Mouse (Mus musculus): ENCODE results near the gene Wasf2.
"Not testable (repeated sequence)": the region's sequence is repeated elsewhere in the genome, so short reads cannot be mapped to it uniquely, and the experiment has no call there.

The Wasf2 gene

DNA sequence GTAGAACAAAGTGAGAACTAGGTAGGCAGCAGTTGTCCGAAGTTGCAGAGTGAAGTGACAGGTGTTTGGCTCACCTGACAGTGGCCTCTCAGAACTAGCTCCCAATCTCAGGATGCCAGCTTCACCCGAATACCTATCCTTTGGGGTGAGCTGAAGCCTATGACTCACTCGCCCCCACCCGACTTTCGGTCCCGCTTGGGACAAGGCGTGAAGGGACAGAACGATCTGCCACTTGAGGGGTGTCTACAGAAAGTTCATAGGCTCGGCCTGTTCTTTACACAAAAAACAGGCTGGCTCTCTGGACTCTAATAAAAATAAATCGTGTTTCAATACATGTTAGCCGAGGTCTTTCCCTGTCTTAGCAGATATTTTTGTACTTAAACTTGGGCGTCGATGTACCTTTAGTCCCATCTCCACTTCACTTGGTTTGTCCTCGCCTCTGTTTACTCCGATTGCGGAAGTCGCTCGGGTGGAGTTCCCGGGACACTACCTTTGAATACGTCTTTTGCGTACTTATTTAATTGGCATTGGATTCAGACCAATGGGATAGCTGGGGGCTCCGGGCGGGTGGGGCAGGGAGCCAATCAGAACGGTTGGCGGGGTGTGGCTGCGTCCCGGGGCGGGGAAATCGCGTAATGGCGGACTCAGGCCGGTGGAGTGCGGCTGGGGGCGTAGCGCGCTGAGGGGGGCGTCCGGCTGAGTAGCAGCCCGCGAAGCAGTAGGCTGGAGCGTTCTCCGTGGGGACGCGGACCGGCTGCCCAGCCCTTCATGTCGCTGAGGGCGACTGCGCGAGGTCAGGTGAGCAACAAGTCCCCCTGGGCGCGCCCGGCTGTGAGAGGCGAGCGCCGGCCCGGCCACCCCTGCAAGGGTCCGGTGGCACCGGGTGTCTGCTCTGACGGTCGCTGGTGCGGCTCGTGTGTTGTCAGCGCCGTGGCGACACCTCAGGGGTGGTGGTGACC is at the start of gene Wasf2:
Gene Wasf2, plus strand, starts transcription at position 575 of the 959 bp plus-strand sequence.
- DNase-seq (ENCODE audit: inconsistent ontology term) = peak; percentile 97

DNA sequence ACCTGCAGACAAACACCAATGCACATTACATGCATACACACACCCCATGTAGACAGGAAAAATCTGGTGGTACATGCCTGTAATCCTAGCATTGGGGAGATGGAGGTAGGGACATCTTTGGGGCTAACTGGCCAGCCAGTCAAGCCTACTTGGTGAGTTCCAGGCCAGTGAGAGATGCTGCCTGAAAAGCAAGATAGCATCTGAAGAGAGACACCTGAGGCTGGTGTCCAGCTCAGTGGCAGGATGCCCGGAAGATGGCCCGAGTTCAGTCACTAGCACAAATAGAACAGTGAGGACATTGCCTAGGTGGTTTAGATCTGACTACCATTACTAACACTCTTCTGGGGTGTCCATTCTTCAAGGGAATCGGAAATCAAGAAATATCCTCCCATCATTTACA is 49.4 kb upstream of the Wasf2 start:
- no peak for DNase-seq (ENCODE audit: inconsistent ontology term)

DNA sequence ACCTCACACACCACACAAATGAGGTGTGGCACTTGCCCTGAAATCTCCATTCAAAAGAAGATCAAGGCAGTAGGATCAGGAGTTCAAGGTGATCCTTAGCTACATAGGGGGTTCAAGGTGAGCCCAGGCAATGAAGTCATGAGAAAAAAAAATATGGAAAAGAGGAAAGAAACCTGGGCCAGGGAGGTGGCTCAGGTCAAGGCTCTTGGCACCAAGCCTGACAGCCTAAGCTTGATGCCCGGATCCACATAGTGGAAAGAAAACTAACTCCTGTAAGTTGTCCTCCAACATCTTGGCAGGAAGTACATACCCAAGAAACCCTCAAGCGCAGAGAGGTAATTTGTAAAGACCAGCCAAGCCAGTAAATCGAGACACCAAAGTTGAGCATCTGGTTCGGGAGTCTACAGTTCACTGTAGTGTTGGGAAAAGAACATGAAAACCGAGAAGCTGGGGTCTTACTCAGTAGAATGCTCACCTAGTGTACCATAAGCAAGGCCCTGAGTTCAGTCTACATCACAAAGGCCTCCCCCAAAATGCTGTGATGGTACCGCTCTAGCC is 48.0 kb upstream of the Wasf2 start:
- no peak for DNase-seq (ENCODE audit: inconsistent ontology term)

DNA sequence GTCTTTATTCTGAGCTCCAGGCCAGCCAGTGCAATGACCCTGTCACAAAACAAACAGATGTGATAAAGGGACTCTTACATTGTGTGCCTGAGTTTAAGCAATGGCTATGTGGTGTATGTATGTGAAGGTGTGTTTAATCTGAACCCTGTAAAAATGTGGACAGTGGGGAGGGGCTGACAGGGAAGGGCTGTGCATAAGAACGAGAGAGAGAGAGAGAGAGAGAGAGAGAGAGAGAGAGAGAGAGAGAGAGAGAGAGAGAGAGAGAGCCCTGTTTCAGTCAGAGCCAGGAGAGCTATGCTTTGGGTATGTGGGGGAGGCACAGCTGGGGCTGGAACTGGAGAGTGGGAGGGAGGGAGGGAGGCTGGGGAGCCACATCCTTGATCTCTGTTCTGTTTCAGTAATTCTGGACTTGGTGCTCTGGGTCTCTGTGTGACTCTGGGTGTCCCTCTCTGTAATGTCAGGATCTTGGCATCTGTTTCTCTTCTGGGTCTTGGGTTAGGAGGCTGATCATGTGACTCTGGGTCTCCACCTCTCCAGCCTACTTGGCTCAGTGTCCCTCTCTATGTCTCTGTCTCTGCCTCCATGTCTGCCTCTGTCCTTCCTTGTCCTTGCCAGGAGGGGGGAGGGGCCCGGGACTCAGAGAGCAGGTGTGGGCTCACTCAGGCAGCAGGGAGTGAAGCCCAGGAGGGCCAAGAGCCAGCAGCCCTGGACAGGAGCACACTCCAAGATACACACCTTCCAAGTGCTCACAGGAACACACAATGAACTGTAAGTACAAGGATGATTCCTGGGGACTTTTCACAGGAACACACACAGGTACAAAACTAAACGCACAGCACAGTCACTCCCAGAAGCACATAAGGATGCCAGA is 46.1 kb upstream of the Wasf2 start:
- peak; percentile 78 for DNase-seq (ENCODE audit: inconsistent ontology term)

DNA sequence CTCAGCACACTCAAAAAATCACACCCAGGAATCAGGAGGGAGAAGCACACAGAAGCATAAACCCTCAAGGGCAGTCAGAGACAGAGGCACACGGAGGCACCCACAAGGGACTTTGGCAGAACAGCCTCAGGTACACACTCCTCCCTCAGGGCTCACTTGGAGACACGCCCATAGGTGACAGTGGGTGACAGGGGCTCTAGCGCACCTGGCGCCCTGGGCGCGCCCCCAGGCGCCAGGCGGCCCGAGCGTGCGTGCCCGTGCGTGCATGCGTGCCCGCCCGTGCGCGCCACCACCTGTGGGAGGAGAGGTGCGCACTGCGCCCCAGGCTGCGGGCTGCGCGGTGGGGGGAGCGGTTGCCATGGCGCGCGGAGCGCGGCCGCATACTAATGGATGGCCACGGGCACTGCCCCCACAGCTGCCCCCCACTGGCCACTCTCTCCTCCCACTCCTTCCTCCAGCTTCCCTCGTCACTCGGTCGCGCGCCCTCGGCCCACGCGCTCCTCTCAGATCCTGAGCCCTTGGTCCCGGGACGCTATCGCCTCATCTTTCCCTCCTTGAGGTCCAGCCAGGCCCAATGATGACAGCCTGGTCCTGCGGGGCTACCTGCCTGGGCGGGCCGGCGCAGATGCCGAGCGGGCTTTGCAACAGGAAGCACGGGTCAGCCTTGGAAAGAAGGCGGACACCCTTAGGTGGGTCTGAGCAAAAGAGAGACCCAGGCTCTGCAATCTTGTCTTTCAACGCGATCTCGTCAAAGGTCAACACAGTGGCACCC is 45.1 kb upstream of the Wasf2 start:
- DNase-seq (ENCODE audit: inconsistent ontology term) = peak; percentile 68

DNA sequence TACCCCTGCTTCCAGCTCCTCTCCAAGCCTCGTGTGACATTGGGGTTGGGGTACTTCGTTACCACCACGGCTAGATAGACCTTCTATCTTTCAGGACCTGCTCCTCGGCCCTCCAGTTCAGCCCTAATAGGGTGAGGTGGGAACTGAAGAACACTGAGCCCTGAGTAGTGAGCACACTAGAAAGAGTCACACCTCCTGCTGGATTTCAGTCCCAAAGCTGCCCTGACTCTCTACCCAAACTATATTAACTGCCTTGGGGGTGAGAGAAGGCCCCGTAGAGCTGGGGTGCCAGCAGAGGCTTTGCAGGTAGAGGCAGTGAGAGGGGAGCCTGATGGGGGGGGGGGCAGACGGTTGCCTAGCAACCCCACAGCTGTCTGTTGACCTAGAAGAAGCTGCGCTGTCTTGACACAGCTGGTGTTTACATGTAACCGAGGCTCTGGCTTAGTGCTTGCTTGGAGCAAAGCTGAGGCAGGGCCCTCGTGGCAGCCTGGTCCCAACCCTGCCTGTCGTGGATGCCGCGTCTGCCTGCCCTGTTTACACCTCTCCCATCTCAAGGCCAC is 44.4 kb upstream of the Wasf2 start:
- no peak for DNase-seq (ENCODE audit: inconsistent ontology term)

DNA sequence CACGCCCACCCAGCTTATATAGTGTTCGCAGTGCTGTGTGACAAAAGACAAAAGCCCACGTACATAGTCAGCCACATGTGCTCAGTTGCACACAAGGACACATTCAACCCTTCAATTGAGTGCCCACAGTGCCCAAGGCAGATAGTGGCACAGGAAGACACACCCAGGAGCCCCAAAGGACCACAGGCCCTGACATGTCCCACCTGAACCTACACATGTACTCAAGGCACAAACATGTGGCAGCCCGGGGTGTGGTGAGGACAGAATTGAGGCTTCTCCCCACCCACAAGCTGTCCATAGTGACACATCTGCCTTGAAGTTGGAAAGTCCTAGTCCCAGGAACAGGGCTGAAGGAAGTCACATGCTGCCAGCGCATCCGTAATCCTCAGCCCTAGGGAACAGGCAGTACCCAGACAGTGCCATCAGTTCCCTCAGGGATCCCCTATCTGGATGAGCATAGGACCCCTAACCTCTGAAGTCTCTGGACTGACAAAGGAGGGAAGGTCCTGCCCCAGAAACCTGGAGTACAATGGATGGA is 43.1 kb upstream of the Wasf2 start:
- DNase-seq (ENCODE audit: inconsistent ontology term) = no peak

DNA sequence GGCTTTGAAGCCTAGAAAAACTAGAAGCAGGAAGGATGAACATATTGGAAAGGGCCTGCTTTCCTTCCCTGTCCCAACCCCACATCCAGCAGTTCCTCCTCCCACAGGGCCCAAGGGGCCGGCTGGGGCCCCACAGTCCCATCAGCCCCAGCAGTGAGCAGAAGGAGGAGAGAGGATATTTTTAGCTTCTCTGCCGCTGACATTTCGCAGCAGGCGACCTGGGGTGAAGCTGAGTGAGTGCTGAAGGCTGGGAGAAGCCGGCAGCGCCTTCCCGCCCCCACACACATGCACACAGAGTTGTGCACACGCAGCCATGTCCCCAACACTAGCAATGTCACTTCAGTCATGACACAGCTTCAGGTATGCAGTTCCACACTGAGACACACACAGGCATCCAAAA is 42.5 kb upstream of the Wasf2 start:
- no peak for DNase-seq (ENCODE audit: inconsistent ontology term)

DNA sequence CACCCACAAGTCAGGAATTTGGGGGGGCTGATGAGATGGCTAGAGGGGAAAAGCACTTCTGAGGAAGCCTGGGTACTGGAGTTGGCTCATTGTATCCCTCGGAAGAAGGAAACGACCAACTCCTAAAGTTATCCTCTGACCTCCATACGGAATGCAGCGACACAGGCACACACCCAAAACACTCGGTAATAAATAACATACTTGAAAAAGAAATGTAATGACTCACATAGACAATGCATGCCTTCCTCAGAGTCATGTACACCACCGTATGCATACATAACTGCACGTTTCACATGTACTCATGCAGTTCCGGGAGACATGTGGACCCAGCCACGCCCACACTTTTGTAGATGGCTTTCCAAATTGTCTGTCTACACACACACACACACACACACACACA is 41.0 kb upstream of the Wasf2 start:
- DNase-seq (ENCODE audit: inconsistent ontology term) = no peak

DNA sequence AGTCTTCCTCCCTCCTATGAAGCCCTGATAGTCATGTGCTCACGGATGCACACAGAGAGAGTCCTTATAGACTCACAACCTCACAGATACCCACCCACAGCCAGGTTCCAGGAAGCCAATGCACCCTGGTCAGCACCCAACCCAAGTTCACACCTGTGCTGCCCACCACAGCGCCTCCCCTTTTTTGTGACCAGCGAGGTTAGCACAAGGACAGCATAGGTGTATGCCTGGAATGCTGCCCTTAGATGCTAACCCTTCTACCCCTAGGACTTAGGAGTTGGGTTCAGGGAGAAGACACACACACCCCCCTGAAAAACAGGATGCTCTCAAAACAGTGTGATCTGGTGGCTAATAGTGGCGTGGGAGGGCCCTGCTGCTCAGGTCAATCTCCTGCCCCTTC is 40.5 kb upstream of the Wasf2 start:
- no peak for DNase-seq (ENCODE audit: inconsistent ontology term)

DNA sequence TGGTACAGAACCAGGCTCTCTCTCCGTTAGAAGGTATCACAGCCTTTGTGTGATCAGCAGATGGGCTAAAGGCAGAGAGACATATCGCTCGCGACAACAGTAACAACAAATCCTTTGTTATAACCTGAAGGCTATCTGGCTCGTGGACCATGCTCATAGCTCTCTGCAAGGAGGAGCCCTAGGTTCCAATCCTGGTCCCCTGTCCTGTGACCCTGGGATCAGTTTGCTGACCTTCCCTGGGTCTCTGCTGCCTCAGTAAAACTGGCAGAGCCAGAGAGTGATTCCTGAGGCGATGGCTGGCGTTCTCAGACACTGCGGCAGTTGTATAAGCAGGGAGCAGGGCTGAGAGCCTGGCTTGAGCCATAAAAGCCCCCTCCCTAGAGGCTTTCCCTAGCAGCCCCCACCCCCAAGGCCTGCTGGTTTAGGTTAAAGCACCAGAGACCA is 40.0 kb upstream of the Wasf2 start:
- no peak for DNase-seq (ENCODE audit: inconsistent ontology term)

DNA sequence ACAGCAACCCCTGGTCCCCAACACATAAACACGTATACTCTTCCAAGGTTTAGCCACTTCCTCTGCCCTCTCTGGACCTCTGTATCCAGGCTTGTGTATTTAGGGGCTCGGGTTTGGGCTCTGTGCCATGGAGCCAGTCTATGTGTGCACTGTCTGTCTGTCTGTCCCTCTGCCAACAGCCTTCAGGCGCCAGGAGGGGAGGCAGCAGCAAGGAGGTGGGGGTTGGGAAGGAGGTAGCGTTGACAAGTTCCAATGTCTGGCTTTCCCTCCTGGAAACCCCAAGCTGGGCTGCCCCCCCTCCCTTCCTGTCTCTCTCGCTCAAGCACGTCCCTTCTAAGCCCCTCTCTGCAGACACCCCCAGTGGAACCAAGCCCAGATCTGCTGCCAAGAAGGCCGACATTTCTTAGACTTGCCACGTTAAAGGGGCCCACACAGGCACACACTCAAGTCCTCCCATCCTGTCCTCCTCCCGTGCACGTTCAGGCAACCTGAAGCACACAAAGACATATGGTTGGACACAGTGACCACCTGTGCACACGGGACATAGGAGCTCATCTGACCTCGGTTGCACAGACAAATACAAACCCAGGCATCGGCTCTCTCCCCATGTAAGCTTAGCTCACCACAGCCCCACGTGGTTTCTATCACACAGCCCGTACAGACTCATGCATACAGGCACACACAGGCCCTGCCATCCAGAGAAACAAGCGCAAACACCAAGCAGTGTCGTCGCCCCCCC is 39.4 kb upstream of the Wasf2 start:
- peak; percentile 55 for DNase-seq (ENCODE audit: inconsistent ontology term)

DNA sequence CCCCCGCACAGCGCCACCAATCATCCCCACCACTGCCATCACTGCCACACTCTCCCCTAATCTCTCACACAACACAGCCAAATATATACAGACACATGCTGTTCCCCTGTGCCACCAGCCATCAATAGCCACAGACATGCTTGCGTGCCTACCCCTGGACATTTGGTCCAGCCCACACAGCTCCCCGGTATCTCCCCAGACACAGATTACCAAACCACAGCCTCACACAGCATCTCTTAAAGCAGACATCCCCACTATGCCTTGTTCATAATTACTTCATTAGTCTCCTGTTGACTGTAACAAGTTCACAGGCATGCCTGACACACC is 38.9 kb upstream of the Wasf2 start:
- DNase-seq (ENCODE audit: inconsistent ontology term) = no peak

DNA sequence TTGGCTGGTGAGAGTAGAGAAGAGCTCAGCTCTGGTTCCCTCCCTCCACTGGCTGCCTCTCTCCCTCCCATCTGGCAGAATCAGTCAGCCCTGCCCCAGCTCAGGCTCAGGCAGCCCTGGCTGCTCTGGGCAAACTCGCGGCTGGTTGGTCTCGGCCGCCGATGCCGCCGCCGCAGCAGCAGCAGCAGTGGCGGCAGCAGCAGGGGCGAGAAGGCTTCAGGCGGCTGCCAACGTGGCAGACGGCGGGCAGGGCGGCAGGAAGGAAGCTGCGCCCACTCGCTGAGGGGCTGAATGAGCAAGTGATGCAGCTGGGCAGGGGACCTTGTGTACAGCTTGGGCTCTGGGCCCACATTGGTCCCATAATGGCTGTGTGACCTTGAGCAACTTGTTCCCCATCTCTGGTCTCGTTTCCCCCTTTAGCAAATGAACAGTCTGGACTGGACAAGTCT is 37.8 kb upstream of the Wasf2 start:
- peak; percentile 80 for DNase-seq (ENCODE audit: inconsistent ontology term)

DNA sequence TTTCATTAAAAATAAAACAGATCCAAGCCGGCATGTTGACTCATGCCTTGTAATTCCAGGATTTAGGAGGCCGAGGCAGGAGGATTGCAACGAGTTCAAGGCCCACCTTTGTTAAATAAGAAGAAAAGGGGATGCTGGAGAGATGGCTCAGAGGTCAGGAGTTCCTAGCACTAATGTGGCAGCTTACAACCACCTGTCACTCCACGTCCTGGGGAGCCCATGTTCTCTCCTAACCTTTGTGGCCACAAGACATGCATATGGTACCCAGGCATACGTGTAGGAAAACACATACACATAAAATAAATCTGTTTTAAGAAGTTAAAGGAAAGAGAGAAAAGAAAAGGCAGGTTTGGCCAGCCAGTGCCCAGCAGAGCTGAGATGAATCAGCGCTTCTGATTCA is 37.2 kb upstream of the Wasf2 start:
- no peak for DNase-seq (ENCODE audit: inconsistent ontology term)

DNA sequence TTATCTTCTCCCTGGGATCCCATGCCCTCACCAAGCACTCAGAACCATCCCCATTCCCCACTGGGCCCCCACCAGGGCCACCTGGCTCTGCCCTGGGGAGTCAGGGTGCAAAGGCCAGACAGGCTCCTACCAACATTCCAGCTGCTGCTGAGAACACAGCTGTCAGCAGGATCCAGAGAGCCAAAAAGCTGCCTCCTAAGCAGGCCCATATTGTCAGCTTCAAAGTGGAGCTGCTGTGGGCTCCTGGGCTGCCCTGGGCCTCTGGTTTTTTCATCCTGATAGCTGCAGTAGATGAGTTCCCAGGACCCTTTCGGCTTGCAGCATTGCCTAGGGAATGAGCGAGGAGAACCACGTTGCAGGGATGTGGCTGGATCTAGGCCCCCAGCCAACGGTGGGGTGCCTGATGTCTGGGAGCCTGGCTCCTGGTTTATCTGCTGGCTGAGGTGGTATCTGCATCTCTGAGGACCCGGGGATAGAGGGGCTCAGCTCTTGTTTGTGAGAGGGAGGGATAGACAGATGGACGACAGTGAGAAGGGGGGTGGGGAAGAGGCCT is 36.7 kb upstream of the Wasf2 start:
- DNase-seq (ENCODE audit: inconsistent ontology term) = no peak

DNA sequence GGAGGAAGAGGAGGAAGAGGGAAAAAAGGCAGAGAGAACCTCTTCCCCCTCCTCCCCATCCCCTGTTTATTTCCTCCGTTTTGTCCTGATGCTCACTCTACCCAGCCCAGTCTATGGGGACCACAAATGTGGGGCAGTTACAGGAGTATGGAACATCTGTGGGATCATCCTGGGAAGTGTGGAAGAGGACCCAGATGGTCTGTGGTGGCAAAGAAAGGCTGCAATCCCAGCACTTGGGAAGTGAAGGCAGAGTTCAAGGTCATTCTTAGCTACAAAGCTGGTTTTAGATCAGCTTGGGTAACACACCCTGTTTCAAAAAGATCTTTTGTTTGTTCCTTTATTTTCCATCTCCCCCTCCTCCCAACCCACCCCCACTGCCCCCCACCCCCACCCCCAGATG is 36.0 kb upstream of the Wasf2 start:
- no peak for DNase-seq (ENCODE audit: inconsistent ontology term)

DNA sequence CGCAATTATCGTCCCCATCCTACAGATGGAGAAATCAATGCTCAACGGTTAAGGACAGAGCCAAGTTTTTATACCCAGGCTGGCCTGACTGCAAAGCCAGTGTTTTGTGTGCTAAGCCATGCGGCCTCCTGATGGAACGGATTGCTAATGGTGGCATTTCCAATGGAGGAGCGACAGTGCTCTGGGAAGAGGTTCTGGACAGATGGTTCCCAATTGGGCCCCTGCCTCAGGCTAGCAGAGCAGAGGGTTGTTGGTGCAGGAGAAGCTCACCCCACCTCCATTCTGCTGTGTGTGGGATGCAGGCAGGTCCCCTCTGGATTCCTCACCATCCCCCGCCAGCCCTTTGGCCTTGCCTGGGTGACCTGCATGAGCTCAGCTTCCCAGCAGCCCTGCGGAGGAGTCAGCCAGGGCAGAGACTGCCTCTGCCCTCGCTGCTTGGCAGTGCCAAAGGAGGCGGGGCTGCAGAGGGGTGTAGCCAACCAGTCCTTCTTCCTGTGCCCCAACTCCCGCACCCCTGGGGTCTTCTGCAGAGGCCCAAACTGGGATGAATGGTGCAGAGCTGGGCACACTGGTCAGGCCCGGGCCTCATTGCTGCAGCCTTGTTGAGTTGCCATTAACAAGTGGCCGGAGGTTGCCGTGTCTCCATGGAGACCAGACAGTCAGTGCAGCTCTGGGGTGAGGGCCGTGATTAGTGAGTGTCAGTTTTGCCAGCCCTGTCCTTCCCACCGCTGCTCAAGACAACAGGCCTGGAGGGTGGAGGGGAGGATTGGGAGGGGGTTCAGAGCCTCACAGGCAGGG is 35.2 kb upstream of the Wasf2 start:
- peak; percentile 81 for DNase-seq (ENCODE audit: inconsistent ontology term)

DNA sequence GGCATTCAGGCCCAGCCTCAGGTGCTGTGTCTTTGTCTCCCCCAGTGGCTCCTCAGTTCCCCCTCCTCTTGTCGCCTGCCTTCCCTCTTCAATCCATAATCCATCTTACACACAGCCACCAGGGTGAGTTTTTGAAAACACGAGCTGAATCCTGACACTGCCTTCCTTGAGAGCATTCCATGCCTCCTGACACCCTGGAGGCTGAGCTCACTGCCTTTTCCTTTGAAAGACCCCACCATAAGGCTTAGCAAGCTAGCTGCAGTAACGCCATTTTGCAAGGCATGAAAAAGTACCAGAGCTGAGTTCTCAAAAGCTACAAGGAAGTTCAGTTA is 34.6 kb upstream of the Wasf2 start:
- DNase-seq (ENCODE audit: inconsistent ontology term) = not testable (repeated sequence)

All from Muller cell, postnatal 12 days (primary cell).